Mouse (Mus musculus) kidney, adult 8-10 months (tissue): ENCODE measurements around the gene Ttc7b.

Experiments
- DNase-seq, 2 experiments: peaks; one replicate each; pipeline ENCODE4 v3.0.0; 2022

The Ttc7b gene

GRCm38 (mm10) chr12:100377791-100378190 is 142.8 kb downstream of the Ttc7b start:
- no peak for DNase-seq

- DNase-seq, result no peak
These were observed 144.8 kb downstream of the Ttc7b start for GRCm38 (mm10) chr12:100375801-100376200.

GRCm38 (mm10) chr12:100372785-100373184 is 147.8 kb downstream of the Ttc7b start:
- no peak for DNase-seq

GRCm38 (mm10) chr12:100372015-100372414 is 148.6 kb downstream of the Ttc7b start:
- no peak for DNase-seq

- DNase-seq, result no peak
These were observed 150.8 kb downstream of the Ttc7b start for GRCm38 (mm10) chr12:100369786-100370185.

- DNase-seq, result no peak
These were observed 151.4 kb downstream of the Ttc7b start for GRCm38 (mm10) chr12:100369220-100369619.

GRCm38 (mm10) chr12:100361330-100361729 is 159.3 kb downstream of the Ttc7b start:
- DNase-seq, result no peak

- DNase-seq, result no peak
These were observed 162.5 kb downstream of the Ttc7b start for GRCm38 (mm10) chr12:100358040-100358620.

- DNase-seq, result peak; percentile 41 to 47
These were observed 164.2 kb downstream of the Ttc7b start for GRCm38 (mm10) chr12:100356407-100356806.

GRCm38 (mm10) chr12:100355565-100355964 is 165.1 kb downstream of the Ttc7b start:
- DNase-seq, result no peak

- DNase-seq, result no peak
These were observed 166.7 kb downstream of the Ttc7b start for GRCm38 (mm10) chr12:100353954-100354353.

GRCm38 (mm10) chr12:100353075-100353782 is 167.4 kb downstream of the Ttc7b start:
- no peak for DNase-seq

- no peak for DNase-seq
These were observed 168.5 kb downstream of the Ttc7b start for GRCm38 (mm10) chr12:100352094-100352493.

GRCm38 (mm10) chr12:100343554-100343953 is 177.1 kb downstream of the Ttc7b start:
- no peak for DNase-seq

- peak; percentile 68 to 71 for DNase-seq
These were observed 179.0 kb downstream of the Ttc7b start for GRCm38 (mm10) chr12:100341614-100342013.

GRCm38 (mm10) chr12:100340901-100341460 is 179.6 kb downstream of the Ttc7b start:
- DNase-seq, result no peak

GRCm38 (mm10) chr12:100338055-100338454 is 182.6 kb downstream of the Ttc7b start:
- peak in 1 of 2 experiments; percentile 9 for DNase-seq

- peak in 1 of 2 experiments; percentile 14 for DNase-seq
These were observed 183.1 kb downstream of the Ttc7b start for GRCm38 (mm10) chr12:100337351-100338018.

GRCm38 (mm10) chr12:100336241-100336640 is 184.4 kb downstream of the Ttc7b start:
- DNase-seq, result no peak

- DNase-seq, result no peak
These were observed 188.8 kb downstream of the Ttc7b start for GRCm38 (mm10) chr12:100331806-100332205.

GRCm38 (mm10) chr12:100330234-100330633 is 190.4 kb downstream of the Ttc7b start:
- no peak for DNase-seq

- no peak for DNase-seq
These were observed 191.6 kb downstream of the Ttc7b start for GRCm38 (mm10) chr12:100328998-100329397.

- DNase-seq, result no peak
These were observed 192.1 kb downstream of the Ttc7b start for GRCm38 (mm10) chr12:100328557-100328956.

GRCm38 (mm10) chr12:100326732-100327131 is 193.9 kb downstream of the Ttc7b start:
- DNase-seq, result no peak
